ENCODE assay signal across 22 mouse cellular contexts in genomic region chr5:28418734-28419133, GRCm38 (mm10). TPM values are rescaled to one million over a fixed set of nuclear protein-coding genes. Genes with fewer than 3 reads are reported as not detected.
"Had no signal": no experiment of that assay in that cellular context is flagged by ENCODE, and none has a peak within 500 bp of the region (broad histone marks: within the 10 kb centered on the region; RNA-seq: fewer than 3 reads in every experiment).

No protein-coding gene starts in this region.

- H3K9ac ChIP-seq: liver, embryonic 15.5 days; liver, postnatal 0 days; lung, embryonic 15.5 days; midbrain, embryonic 13.5 days; midbrain, embryonic 15.5 days; neural tube, embryonic 13.5 days; neural tube, embryonic 15.5 days; stomach, embryonic 15.5 days had no signal

- H3K4me1 ChIP-seq: liver, embryonic 15.5 days; lung, embryonic 15.5 days; midbrain, embryonic 13.5 days; midbrain, embryonic 15.5 days; neural tube, embryonic 13.5 days; neural tube, embryonic 15.5 days; stomach, embryonic 15.5 days had no signal

- H3K27ac ChIP-seq: liver, embryonic 15.5 days; lung, embryonic 15.5 days; macrophage; midbrain, embryonic 13.5 days; midbrain, embryonic 15.5 days; neural tube, embryonic 13.5 days; neural tube, embryonic 15.5 days; stomach, embryonic 15.5 days had no signal

- H3K4me3 ChIP-seq: liver, embryonic 15.5 days; lung, embryonic 15.5 days; midbrain, embryonic 13.5 days; midbrain, embryonic 15.5 days; neural tube, embryonic 13.5 days; neural tube, embryonic 15.5 days; stomach, embryonic 15.5 days had no signal

- DNase-seq: liver, postnatal 0 days; lung, adult 2 months; lung, postnatal 14 days; lung, postnatal 36 days; retina, postnatal 1 day; right cerebral cortex, adult 18-20 months; right cerebral cortex, postnatal 25 days; right cerebral cortex, postnatal 4 days; thymus, adult 18-20 months; thymus, postnatal 14 days; thymus, postnatal 36 days had no signal

- H3K4me2 ChIP-seq: liver, embryonic 15.5 days; lung, embryonic 15.5 days; midbrain, embryonic 11.5 days; midbrain, embryonic 13.5 days; midbrain, embryonic 15.5 days; neural tube, embryonic 13.5 days; neural tube, embryonic 15.5 days; stomach, embryonic 15.5 days had no signal

- ATAC-seq: liver, postnatal 0 days; lung, postnatal 0 days; midbrain, embryonic 13.5 days; midbrain, embryonic 15.5 days had no signal

- H3K9me3 ChIP-seq: liver, embryonic 15.5 days; lung, embryonic 15.5 days; midbrain, embryonic 13.5 days; midbrain, embryonic 15.5 days; neural tube, embryonic 13.5 days; neural tube, embryonic 15.5 days; stomach, embryonic 15.5 days had no signal

- H3K27me3 ChIP-seq: liver, embryonic 15.5 days; lung, embryonic 15.5 days; midbrain, embryonic 13.5 days; midbrain, embryonic 15.5 days; neural tube, embryonic 13.5 days; neural tube, embryonic 15.5 days; stomach, embryonic 15.5 days had no signal

RNA-seq across cellular contexts. Expression of gene Shh, which starts 48.3 kb away (rescaled TPM):
- polyA plus RNA-seq: liver, embryonic 15.5 days; liver, postnatal 0 days; macrophage; spleen, adult 2 months had no signal
